Mouse (Mus musculus): Measurements from ENCODE around the gene Alg11.
A peak's percentile ranks its signal among the peaks of the same experiment; 100 is the strongest.

Alg11 gene

GRCm38 (mm10) chr8:22060446-22060889 lies at the start of gene Alg11:
Gene Alg11 (plus strand): TSS chr8:22060721.
- DNase-seq (ENCODE audit: low read depth), result peak; percentile 91

- DNase-seq (ENCODE audit: low read depth), result no peak
Observed at GRCm38 (mm10) chr8:22013034-22013707, 47.4 kb upstream of the Alg11 start.

DNA sequence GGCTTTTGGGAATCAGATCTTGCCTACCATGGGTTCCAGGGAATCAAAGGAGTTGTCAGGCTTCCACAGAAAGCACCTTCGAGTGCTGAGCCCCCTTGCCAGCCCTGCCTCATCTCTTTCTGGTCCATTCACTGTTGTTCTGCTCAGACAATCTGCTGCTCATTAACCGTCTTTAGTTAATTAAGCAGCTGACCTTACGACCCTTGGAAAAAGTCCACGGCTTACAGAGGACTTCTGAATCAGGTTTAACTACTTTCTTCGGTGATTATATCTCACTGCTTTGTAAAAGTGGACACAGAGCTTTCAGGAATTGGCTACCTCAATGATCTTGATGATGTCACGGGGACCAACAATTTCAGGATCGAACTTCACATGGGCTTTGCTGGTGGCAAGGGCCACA lies 42.8 kb upstream of the Alg11 start:
- DNase-seq (ENCODE audit: low read depth), result no peak

- DNase-seq (ENCODE audit: low read depth), result no peak
Observed at GRCm38 (mm10) chr8:22019498-22019897, 41.0 kb upstream of the Alg11 start.

- DNase-seq (ENCODE audit: low read depth), result no peak
Observed at GRCm38 (mm10) chr8:22022244-22022643, 38.3 kb upstream of the Alg11 start.

GRCm38 (mm10) chr8:22025241-22025640 lies 35.3 kb upstream of the Alg11 start:
- no peak for DNase-seq (ENCODE audit: low read depth)

DNA sequence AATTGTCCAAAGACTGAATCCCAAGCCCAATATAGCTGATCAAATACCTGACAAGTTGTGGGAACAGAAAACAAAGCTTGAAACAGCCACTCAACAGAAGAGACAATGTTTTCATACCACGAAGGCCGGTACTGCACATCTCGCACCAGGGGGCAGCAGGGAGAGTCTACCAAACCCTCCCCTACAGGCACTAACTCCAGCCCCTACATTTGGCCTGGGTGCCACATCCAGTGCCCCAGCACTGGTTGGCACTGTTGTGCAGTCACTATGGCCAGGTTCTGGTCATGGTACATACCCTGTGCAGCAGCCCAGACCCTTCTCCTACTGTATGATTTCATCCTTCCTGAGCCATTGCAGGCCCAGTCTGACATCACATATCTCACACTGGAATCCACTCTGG lies 31.5 kb upstream of the Alg11 start:
- peak; percentile 11 for DNase-seq (ENCODE audit: low read depth)

DNA sequence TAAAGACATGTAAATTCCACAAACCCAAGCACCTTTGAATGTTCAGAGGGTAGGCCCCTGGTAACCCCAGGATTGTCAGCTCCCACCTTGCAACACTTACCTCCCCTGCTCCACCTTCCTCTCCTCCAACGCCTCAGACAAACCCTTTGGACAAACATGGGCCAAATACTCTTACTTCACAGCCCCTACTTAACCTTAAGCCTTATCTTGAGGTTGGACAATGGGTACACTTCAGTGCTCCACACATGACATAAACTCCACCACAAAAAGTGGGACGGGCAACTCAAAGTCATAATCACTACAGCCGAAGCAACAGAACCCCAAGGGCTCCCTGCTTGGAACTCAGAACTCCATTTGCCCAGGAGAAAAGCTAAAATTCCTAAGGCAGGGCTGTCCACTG lies 29.5 kb upstream of the Alg11 start:
- no peak for DNase-seq (ENCODE audit: low read depth)

GRCm38 (mm10) chr8:22036137-22036536 lies 24.4 kb upstream of the Alg11 start:
- DNase-seq (ENCODE audit: low read depth), result no peak

DNA sequence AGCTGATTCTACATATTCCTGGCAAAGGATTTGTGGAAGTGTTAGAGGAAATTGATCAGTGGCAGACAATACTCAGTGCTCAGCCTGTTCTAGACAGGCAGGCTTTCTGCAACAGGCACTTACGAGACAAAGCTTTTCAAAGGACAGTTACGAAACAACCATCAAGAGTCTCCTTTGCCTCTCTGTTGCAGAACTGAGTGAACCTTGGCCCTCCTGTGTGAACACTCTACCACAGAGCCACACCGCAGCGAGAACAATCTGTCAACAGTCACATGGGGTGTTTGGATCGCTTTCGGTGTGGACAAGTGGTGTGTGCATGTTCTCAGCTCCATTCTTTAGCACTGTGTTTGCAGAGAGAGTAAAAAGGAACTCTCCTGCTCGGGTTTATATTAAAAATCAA lies 23.5 kb upstream of the Alg11 start:
- DNase-seq (ENCODE audit: low read depth), result no peak

DNA sequence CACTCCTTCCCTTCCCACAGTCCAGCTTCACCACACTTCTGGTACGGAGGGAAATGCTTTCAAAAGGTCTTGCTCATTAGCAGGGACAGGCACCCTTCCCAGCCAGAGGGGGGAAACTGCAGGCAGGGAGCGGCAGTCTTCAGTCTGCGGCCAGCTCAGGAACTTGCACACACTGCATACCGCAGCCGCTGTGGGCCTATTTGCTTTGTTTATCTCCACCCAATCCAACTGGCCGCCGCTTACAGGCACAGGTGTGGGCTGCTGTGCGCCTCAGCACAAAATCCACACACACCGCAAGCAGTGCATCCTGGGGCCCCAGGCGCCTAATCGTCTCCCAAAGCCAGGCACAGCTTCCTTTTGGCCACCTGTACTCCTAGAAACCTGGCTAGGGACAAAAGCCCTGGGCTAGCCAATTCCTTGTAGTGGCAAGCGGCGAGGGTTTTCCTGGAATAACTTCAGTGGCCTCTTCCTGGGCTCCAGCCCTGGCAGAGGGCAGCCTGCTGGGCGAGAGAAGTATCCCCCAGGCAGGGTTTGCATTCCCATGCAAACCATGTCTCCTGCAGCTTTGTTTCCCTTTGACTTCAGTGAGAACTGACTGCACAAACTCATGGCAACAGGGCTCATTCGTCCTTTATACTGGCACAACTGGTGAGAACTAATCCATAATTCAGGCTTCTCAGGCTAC lies 20.9 kb upstream of the Alg11 start:
- no peak for DNase-seq (ENCODE audit: low read depth)

- DNase-seq (ENCODE audit: low read depth), result no peak
Observed at GRCm38 (mm10) chr8:22040153-22040509, 20.4 kb upstream of the Alg11 start.

GRCm38 (mm10) chr8:22042515-22042914 lies 18.0 kb upstream of the Alg11 start:
- no peak for DNase-seq (ENCODE audit: low read depth)

DNA sequence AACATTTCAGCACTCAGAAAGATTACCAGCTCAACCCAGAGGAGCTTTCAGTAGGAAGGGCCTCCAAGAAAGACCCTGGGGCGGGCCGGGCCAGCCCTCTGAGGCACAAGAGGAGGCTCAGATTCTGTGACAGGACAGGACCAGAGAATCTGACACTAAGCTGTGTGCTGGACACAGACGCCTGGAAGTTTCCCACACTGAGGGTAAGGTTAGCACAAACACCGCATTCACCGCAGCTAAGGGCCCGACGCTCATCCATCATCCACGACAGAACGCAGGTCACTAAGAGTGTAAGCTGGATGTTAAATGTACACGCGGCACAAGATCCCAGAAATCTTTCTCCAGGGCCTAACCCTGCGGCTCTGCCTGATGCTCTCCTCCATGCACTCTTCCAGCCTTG lies 16.8 kb upstream of the Alg11 start:
- DNase-seq (ENCODE audit: low read depth), result no peak

- DNase-seq (ENCODE audit: low read depth), result peak; percentile 58
Observed at GRCm38 (mm10) chr8:22047699-22048464, 12.6 kb upstream of the Alg11 start.

DNA sequence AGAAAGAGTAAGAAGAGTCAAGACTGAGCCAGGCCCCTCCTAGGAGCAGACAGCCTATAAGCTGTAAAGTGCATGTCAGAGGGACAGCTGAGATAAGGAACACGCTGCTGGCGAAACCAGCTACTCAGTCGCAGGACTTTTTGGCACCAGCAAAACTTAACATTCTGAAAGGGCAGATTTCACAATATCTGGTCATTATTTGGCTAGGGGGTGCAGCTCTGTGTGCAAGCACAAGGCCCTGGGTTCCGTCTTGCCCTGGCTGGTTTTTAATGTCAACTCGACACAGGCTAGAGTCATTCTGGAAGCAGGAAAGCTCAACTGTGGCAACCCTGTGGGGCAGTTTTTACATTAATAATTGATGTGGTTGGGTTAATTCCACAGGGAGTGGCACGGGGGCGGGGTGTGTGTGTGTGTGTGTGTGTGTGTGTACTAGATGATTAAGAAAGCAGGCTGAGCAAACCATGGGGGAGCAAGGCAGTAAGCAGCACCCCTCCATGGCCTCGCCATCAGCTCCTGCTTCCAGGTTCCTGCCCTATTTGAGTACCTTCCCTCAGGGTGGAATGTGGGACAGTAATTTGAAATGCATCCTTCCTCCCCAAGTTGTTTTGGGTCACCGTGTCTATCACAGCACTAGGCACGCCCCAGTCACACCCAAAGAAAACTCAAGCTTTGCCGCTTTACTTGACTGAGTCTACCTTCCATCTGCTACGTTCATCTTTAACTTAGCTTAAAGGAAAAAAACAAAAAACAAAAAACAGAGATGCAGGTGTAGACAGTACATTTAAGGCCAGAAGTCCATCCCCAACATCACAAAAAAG lies 5.6 kb upstream of the Alg11 start:
- DNase-seq (ENCODE audit: low read depth), result no peak

DNA sequence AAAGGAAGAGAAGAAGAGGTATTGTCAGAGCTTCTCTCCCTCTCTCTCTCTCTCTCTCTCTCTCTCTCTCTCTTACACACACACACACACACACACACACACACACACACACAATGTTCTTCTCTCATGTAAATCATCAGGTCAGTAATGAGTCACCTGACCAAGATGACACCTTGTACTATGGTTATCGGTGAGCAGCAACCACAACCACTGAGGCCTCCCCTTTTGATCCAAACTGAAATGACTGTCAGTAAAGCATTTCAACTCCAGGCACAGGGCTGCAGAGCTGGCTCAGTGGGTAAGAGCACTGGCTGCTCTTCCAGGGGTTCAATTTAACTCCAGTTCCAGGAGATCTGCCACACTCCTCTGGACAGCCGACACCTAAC lies 5.0 kb upstream of the Alg11 start:
- DNase-seq (ENCODE audit: low read depth), result no peak

GRCm38 (mm10) chr8:22056850-22057249 lies 3.7 kb upstream of the Alg11 start:
- no peak for DNase-seq (ENCODE audit: low read depth)

DNA sequence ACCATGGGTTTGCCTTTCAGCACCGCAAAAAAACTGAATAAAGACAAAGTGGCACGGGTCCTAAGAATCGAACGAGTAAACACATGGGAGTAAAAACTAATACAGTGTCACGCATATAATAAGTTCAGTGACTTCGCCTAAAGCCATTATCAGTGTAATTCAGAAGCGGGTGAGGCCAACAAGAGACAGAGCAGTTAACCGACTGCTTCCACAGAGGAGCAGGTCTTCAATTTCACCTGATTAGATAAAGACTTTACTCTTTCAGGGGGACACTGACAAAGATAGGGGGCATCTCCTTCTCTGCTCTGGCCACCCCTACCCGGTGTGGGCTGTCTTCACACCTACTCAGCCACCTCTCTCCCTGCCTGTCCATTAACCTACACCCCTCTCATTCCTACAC lies 2.2 kb upstream of the Alg11 start:
- no peak for DNase-seq (ENCODE audit: low read depth)

GRCm38 (mm10) chr8:22059153-22059738 lies 1.3 kb upstream of the Alg11 start:
- no peak for DNase-seq (ENCODE audit: low read depth)

DNA sequence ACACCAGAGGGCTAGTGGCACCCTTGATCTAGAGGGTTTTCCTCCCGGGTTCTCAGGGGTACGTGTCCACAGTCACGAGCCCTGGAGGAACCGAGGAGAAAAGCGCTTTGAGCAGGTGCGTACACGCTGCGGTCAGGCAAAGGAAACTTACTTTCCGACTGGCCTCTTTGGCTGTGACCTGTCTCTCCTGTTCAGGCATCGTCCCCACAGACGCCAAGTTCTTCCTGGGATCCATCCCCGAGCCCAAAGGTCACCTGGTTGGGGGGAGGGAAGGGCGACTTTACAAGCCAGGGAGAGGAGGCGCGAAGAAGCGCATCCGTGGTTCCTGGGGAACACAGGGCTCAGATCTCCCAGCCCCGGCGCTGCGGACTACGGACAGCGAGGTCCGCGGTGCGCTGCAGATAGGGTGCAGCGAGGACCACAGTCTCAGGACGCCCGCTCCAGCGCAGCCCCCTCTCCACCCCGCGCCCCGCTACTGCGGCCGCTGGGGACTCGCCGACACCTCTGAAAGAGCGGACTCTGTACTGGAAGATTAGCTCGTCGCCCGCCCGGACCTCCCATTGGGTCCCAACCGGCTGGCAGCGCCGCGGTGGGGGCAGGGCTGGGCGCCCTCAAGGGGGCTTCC lies 588 bp upstream of the Alg11 start, which contains the start of gene Atp7b:
TSS of gene Atp7b (minus strand) at position 485 of the 625 bp plus-strand sequence.
- no peak for DNase-seq (ENCODE audit: low read depth)

Measured in 416B (cell line).